Mouse (Mus musculus) cerebellum, adult 9-10 months (tissue): ENCODE data around the gene Hsd3b7.

Experiments used
- DNase-seq: peaks from one replicate; pipeline ENCODE4 v3.0.0; 2022

Gene Hsd3b7

DNA sequence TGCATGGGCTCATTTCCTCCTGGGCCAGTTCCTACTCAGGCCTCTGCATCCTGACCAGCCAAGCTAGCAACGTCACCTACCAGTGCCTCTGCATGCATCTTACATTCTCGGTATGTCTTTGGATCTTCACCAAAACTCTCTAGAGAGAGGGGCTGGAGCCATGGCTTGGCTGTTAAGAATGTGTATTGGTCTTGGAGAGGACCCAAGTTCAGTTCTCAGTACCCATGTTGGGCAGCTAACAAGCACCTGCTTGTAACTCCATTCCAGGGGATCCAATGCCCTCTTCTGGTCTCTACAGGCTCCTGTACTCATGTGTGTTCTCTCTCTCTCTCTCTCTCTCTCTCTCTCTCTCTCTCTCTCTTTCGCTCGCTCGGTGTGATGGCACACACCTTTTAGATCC lies 17.4 kb downstream of the Hsd3b7 start:
- peak; percentile 51 for DNase-seq

DNA sequence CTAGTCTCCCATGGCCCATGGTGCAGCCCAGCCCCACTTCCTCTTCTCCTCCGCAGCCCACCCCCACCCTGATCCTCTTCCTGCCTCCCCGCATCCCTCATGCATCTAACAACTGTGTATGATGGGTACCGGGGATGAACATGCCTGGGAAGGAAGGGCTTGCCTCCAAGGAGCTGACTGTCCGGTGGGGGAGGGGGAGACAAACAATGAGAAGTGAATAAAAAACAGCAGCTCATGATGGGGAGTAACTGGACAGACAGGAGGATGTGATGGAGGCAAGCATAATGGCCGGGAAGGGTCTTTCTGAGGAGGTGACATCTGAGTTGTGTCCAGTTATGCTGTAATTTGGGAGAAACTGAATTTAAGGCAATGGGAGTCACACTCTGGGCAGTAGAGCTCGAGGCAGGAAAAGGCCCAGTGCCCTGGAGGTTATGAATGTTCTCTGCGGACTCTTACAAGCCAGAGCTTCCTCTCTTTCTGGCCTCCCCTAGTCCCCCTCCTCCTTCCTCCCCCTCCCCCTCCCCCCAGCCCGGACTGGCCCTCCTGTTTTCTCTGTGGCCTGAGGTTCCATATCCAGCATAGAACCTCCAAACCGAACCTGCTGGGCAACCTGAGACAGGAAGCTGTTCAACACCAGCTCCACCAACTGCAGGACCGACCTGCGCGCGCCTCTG lies 20.6 kb downstream of the Hsd3b7 start:
- peak; percentile 57 for DNase-seq

GRCm38 (mm10) chr7:127822494-127822893 lies 22.1 kb downstream of the Hsd3b7 start:
- DNase-seq = peak; percentile 53

DNA sequence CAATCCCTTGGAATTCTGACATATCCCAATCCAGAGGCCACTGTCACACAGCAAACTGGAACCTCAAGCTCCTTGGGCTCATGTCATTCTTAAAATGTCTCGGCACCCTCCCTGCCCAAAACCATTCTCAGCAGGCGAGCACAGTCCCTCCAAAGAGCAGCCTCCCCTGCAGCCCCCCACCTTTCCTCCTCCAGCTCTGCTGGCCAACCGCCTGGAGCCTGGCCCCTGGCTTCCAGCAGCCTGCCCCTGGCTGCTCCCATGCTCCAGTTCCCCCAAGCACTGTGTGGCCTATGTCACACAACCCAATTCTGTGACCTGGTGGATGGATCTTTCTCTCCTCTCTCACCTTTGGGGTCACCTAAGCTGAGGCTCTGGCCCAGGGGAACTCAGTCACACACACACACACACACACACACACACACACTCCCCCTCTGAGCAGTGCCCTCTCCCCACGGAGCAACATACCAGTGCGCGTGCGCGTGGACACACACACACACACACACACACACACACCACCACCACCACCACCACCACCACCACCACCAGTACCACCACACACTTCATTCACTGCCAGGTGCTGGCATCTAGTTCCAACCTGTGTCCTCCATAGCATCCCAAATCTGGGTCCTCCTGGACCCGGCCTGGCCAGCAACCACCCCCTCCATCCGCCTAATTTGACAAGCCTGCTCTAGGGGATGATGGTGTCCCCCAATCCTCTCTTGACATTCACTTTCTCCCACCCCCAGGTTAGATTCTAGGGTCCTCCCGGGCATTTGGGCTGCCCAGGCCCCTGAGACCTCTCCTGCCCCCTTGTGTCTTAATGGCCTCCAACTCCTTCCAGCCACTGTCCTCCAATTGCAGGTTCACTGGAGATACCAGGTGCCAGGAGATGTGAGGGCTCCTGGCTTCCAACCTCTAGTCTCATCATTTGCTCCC lies 23.1 kb downstream of the Hsd3b7 start:
- peak; percentile 78 for DNase-seq

DNA sequence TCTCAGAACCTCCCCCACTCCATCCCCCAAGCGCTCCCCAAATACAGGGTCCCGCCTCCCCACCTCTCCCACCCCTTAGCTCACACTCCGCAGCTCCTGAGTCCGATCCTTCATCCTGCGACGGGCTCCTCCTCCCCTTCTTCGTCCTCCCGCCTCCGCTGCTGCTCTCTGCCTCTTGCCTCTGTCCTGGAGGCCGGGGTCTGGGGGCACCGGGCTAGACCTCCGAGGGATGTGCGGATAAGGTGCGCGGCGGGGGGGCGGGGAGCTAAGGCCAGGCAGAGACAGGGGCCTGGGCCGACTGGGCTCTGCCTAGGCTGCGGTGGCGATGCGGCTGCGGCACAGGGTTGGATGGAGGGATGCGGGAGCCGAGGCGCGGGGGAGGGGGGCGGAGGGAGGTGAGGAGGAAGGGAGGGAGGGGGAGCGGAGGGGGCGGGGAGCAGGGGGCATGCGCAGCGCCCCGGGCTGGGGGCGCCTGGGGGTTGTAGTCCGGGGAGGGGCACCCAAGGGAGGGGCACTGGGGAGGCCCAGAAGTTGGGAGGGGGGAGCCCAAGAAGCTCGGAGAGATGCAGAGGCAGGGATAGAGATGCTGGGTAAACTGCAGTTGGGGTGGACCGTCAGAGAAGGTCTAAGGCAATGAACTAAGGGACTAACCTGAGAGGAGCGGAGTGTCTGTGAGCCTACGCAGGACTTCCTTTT lies 23.9 kb downstream of the Hsd3b7 start, which contains the start of the genes Stx4a and Stx1b:
Stx4a (plus strand) TSS at position 119 of the 696 bp plus-strand sequence.
Stx1b (minus strand) TSS at position 374 of the 696 bp plus-strand sequence.
- DNase-seq = peak; percentile 82

DNA sequence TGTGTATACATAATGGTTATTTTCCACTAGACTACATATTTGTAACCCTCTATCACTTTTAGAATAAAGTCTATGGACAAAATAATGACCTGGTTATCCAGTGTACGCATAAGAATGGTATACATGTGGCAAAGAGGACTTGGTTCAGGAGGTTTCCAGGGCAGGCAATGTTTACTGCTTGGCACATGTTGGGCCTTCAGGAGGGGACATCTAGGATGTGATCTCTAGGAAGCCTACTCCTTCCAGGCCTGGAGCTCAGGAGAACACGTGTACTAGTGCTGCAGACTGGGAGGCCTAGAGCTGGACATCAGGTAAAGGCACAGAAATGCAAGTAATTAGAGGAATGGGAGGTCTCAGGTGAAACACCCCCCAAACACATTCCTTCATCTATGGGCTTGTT lies 35.1 kb downstream of the Hsd3b7 start:
- no peak for DNase-seq

GRCm38 (mm10) chr7:127837473-127837872 lies 37.1 kb downstream of the Hsd3b7 start:
- DNase-seq = peak; percentile 67

DNA sequence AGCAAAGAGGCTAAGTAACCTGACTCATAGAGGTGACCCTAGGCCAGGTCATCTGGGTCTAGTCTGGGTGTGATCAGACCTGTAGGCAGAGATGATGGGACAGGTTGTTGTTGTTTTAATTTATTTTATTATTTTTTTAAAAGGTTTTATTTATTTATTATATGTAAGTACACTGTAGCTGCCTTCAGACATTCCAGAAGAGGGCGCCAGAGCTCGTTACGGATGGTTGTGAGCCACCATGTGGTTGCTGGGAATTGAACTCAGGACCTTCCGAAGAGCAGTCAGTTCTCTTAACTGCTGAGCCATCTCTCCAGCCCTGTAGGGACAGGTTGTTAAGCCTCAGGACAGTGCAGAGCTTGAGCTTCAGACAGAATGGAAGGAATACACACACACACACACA lies 37.5 kb downstream of the Hsd3b7 start:
- DNase-seq = peak; percentile 43

DNA sequence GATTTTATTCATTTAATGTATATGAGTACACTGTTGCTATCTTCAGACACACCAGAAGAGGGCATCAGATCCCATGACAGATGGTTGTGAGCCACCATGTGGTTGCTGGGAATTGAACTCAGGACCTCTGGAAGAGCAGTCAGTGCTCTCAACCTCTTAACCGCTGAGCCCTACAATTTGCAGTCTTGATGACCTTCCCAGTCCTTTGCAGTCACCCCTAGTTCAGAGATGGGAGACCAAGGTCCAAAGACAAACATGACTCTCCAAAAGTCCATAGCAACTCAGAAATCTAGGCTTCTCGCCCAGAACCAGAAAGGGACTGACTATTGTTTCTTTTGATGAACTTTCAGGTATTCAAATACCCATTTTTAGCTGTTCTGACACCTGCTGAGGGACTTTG lies 39.6 kb downstream of the Hsd3b7 start:
- DNase-seq = peak; percentile 52

DNA sequence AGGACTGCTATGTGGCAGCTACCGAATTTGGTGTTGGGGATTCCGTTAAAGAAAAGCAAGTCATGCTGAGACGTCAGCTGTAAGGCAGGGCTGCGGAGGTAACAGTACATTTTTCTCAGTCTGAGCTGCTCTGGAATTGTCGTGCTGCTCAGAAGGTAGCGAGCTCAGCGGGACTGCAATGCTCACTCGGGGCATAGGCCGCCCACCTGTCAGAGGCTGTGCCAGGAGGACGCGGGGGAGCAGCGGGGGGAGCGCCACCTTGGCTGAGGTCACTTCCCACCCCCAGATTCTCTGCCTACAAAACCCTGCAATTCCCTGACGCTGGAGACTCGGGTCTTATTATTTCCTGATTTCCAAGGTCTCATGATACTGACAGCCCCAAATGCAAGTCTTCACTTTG lies 40.5 kb downstream of the Hsd3b7 start:
- DNase-seq = peak; percentile 88

- peak; percentile 94 for DNase-seq
Measured at GRCm38 (mm10) chr7:127841340-127842000, 41.1 kb downstream of the Hsd3b7 start.

DNA sequence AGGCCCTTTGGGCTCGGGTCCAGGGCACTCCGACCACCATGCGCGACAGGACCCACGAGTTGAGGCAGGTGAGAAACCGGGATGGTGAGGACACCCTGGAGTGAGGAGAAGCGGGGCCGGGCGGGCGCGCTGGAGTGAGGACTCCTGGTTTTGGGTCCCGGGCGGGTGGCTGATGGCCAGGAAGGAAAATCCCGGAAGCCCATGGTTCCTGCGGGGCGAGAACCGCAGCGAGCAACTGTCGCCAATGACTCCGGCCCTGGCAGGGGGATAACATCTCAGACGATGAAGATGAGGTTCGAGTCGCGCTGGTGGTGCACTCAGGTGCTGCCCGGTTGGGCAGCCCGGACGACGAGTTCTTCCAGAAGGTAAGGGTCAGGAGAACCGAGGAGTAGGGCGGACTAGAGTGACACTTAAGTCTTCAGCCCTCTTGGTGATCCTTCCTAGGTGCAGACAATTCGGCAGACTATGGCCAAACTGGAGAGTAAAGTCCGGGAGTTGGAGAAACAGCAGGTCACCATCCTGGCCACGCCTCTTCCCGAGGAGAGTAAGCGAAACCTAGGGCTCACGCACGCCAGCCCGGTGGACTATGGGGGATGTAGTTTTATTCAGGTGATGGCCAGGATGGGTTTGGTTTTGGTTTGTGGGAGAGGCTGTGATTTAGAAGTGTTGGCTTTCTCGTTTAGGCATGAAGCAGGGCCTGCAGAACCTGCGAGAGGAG lies 41.8 kb downstream of the Hsd3b7 start:
- DNase-seq = peak; percentile 89

- DNase-seq = no peak
Measured at GRCm38 (mm10) chr7:127849973-127850875, 49.8 kb downstream of the Hsd3b7 start.

DNA sequence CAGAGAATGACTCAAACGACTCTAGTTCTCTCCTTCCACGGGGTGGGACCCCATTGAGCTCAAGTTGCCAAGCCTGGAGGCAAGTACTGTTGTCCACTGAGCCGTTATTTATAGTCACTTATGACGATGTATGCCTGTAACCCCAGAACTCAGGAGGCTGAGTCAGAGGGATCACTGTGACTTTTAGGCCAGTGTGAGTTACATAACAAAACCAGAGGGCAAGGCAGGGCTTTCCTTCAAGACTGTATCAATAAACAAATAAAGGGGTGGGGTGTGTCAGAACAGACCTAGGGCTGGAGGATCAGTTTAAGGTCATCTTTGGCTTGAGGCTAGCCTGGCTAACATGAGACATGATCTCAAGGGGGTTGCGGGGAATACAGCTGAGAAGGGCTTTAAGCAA lies 50.5 kb downstream of the Hsd3b7 start:
- no peak for DNase-seq
